Mouse (Mus musculus) liver, embryonic 13.5 days (tissue): ENCODE data around the gene Mark2. TPM values are rescaled to one million over a fixed set of nuclear protein-coding genes. Genes with fewer than 3 reads are reported as not detected.
"Not testable (repeated sequence)": the region's sequence is repeated elsewhere in the genome, so short reads cannot be mapped to it uniquely, and the experiment has no call there.

ENCODE experiments used
- ATAC-seq: fragments of 200-750 bp; cut with Nextera tagmentation; 2 replicates; pipeline ENCODE4 v1.8.0; 2017; ENCODE audit warnings: low read depth, mild to moderate bottlenecking, moderate number of reproducible peaks, moderate library complexity
- DNase-seq: peaks from one replicate; pipeline ENCODE4 v3.0.0; 2022
- H3K27ac ChIP-seq: fragments of 300-500 bp; sonication (generic); 2 replicates; pipeline ENCODE4 v1.5.1; 2015; ENCODE audit warnings: moderate library complexity, mild to moderate bottlenecking, inconsistent platforms
- H3K27me3 ChIP-seq: fragments of 300-500 bp; sonication (generic); 2 replicates; pipeline ENCODE4 v1.6.1; 2015; ENCODE audit warnings: mild to moderate bottlenecking, inconsistent platforms
- H3K36me3 ChIP-seq: fragments of 300-500 bp; sonication (generic); 2 replicates; pipeline ENCODE4 v1.6.1; 2015; ENCODE audit warnings: mild to moderate bottlenecking, inconsistent platforms
- H3K4me1 ChIP-seq: fragments of 300-500 bp; sonication (generic); replicated peaks from 2 replicates; pipeline ENCODE4 v1.6.1; 2015; ENCODE audit warnings: inconsistent platforms
- H3K4me2 ChIP-seq: fragments of 300-500 bp; sonication (generic); 2 replicates; pipeline ENCODE4 v1.6.1; 2015; ENCODE audit warnings: inconsistent platforms, mild to moderate bottlenecking, moderate library complexity
- H3K4me3 ChIP-seq: fragments of 300-500 bp; sonication (generic); replicated peaks from 2 replicates; pipeline ENCODE4 v1.5.1; 2015; ENCODE audit warnings: mild to moderate bottlenecking, inconsistent platforms
- H3K9ac ChIP-seq: fragments of 300-500 bp; sonication (generic); 2 replicates; pipeline ENCODE4 v1.6.1; 2015; ENCODE audit warnings: mild to moderate bottlenecking, inconsistent platforms
- H3K9me3 ChIP-seq: fragments of 300-500 bp; sonication (generic); replicated peaks from 2 replicates; pipeline ENCODE4 v1.6.1; 2016; ENCODE audit warnings: inconsistent platforms
- WGBS: fragments of 180-500 bp; shearing (Covaris S2); methylation state at CpG from one replicate; pipeline ENCODE4 v1.1.7; 2015; ENCODE audit not compliant: insufficient replicate concordance; 5-methylcytosine and 5-hydroxymethylcytosine counted together
- polyA plus RNA-seq: library from polyadenylated mRNA; unstranded; fragments of >200 nt; fragmentation: Nextera tagmentation; extraction: Ambion mirVana; gene quantifications from 2 replicates; pipeline ENCODE4 v1.2.1, GENCODE M21; 2015

Mark2 gene
- polyA plus RNA-seq = 17.7 and 21.0 TPM in 2 replicates

GRCm38 (mm10) chr19:7341512-7342397 is at the start of gene Mark2:
TSS of gene Mark2 (minus strand) at chr19:7341860.
- Histone ChIP-seq H3K36me3 (peaks cover 4% of the 10 kb centered on the region), H3K27me3 (no peaks in the 10 kb centered on the region), H3K27ac (peak within 1 kb of the TSS; percentile 93), H3K4me1 (peaks cover 49% of the 10 kb centered on the region), H3K9me3 (no peaks in the 10 kb centered on the region), H3K9ac (peak within 1 kb of the TSS; percentile 98), H3K4me3 (peak within 1 kb of the TSS; percentile 94), H3K4me2 (peak within 1 kb of the TSS; percentile 95)
- ATAC-seq (peak; percentile 86), DNase-seq (peak; percentile 98)
- 1% methylated on average over 63 of the region's 63 CpGs for WGBS

- ATAC-seq (no peak), DNase-seq (no peak)
- 56% methylated on average over 6 of the region's 6 CpGs for WGBS
- no peak overlapping the region for H3K4me3 ChIP-seq
- H3K9me3 ChIP-seq = no peaks in the 10 kb centered on the region
- no peaks in the 10 kb centered on the region for H3K36me3 ChIP-seq
- H3K9ac ChIP-seq = no peak overlapping the region
- no peak overlapping the region for H3K4me2 ChIP-seq
- no peak overlapping the region for H3K27ac ChIP-seq
- peaks cover 3% of the 10 kb centered on the region for H3K4me1 ChIP-seq
- no peaks in the 10 kb centered on the region for H3K27me3 ChIP-seq
Measured at GRCm38 (mm10) chr19:7388488-7388887, 46.8 kb upstream of the Mark2 start.

GRCm38 (mm10) chr19:7386042-7386441 is 44.4 kb upstream of the Mark2 start:
- H3K4me2 ChIP-seq = no peak overlapping the region
- no peak overlapping the region for H3K4me3 ChIP-seq
- DNase-seq = no peak
- H3K9me3 ChIP-seq = no peaks in the 10 kb centered on the region
- peaks cover 24% of the 10 kb centered on the region for H3K4me1 ChIP-seq
- no peak for ATAC-seq
- no peak overlapping the region for H3K27ac ChIP-seq
- H3K9ac ChIP-seq = no peak overlapping the region
- no peaks in the 10 kb centered on the region for H3K27me3 ChIP-seq
- 68% methylated on average over 2 of the region's 2 CpGs for WGBS
- H3K36me3 ChIP-seq = no peaks in the 10 kb centered on the region

- peak within 1 kb of the TSS; percentile 99 for H3K4me2 ChIP-seq
- H3K9me3 ChIP-seq = no peaks in the 10 kb centered on the region
- H3K27me3 ChIP-seq = no peaks in the 10 kb centered on the region
- WGBS = 3% methylated on average over 52 of the region's 52 CpGs
- peak; percentile 96 for DNase-seq
- peak within 1 kb of the TSS; percentile 72 for H3K27ac ChIP-seq
- peak within 1 kb of the TSS; percentile 89 for H3K9ac ChIP-seq
- H3K36me3 ChIP-seq = no peaks in the 10 kb centered on the region
- H3K4me1 ChIP-seq = peaks cover 38% of the 10 kb centered on the region
- ATAC-seq = peak; percentile 99
- peak within 1 kb of the TSS; percentile 87 for H3K4me3 ChIP-seq
Measured at GRCm38 (mm10) chr19:7382903-7383865, 41.5 kb upstream of the Mark2 start, which contains the start of gene Spindoc. TSS of gene Spindoc (minus strand) at chr19:7382994.

GRCm38 (mm10) chr19:7382248-7382902 is 40.7 kb upstream of the Mark2 start:
- H3K9ac ChIP-seq = peak overlapping the region; percentile 89
- no peaks in the 10 kb centered on the region for H3K27me3 ChIP-seq
- peak overlapping the region; percentile 99 for H3K4me2 ChIP-seq
- H3K9me3 ChIP-seq = no peaks in the 10 kb centered on the region
- peak overlapping the region; percentile 87 for H3K4me3 ChIP-seq
- H3K36me3 ChIP-seq = no peaks in the 10 kb centered on the region
- peak; percentile 36 for ATAC-seq
- WGBS = under 1% methylated on average over 60 of the region's 60 CpGs
- peaks cover 41% of the 10 kb centered on the region for H3K4me1 ChIP-seq
- peak; percentile 36 for DNase-seq
- H3K27ac ChIP-seq = peak overlapping the region; percentile 72

GRCm38 (mm10) chr19:7381906-7382247 is 40.2 kb upstream of the Mark2 start:
- WGBS = 14% methylated on average over 8 of the region's 8 CpGs
- H3K4me3 ChIP-seq = peak overlapping the region; percentile 87
- peaks cover 41% of the 10 kb centered on the region for H3K4me1 ChIP-seq
- no peaks in the 10 kb centered on the region for H3K27me3 ChIP-seq
- peak overlapping the region; percentile 89 for H3K9ac ChIP-seq
- no peak for ATAC-seq
- H3K27ac ChIP-seq = no peak overlapping the region
- no peak for DNase-seq
- no peaks in the 10 kb centered on the region for H3K9me3 ChIP-seq
- H3K36me3 ChIP-seq = no peaks in the 10 kb centered on the region
- H3K4me2 ChIP-seq = peak overlapping the region; percentile 99

GRCm38 (mm10) chr19:7377639-7378038 is 36.0 kb upstream of the Mark2 start:
- H3K27ac ChIP-seq = no peak overlapping the region

GRCm38 (mm10) chr19:7374491-7374890 is 32.8 kb upstream of the Mark2 start:
- Histone ChIP-seq H3K27ac (no peak overlapping the region), H3K9me3 (no peaks in the 10 kb centered on the region), H3K4me3 (no peak overlapping the region), H3K36me3 (peaks cover 43% of the 10 kb centered on the region), H3K27me3 (no peaks in the 10 kb centered on the region), H3K4me2 (no peak overlapping the region), H3K9ac (no peak overlapping the region), H3K4me1 (peaks cover 4% of the 10 kb centered on the region)
- ATAC-seq = no peak
- WGBS = 82% methylated on average over 8 of the region's 8 CpGs
- DNase-seq = no peak

More at GRCm38 (mm10) chr19:7377639-7378038, 36.0 kb upstream of the Mark2 start:
- WGBS = 37% methylated on average over 2 of the region's 2 CpGs
- peaks cover 32% of the 10 kb centered on the region for H3K4me1 ChIP-seq
- H3K9ac ChIP-seq = no peak overlapping the region
- H3K4me2 ChIP-seq = no peak overlapping the region
- H3K4me3 ChIP-seq = no peak overlapping the region
- H3K36me3 ChIP-seq = peaks cover 22% of the 10 kb centered on the region
- DNase-seq (no peak), ATAC-seq (no peak)
- H3K9me3 ChIP-seq = no peaks in the 10 kb centered on the region
- H3K27me3 ChIP-seq = no peaks in the 10 kb centered on the region

- not testable (repeated sequence) for DNase-seq, H3K9me3 ChIP-seq, H3K27me3 ChIP-seq, H3K4me3 ChIP-seq, H3K4me2 ChIP-seq, H3K27ac ChIP-seq, H3K9ac ChIP-seq, H3K4me1 ChIP-seq, ATAC-seq
- peaks cover 44% of the 10 kb centered on the region for H3K36me3 ChIP-seq
- WGBS = 69% methylated on average over 4 of the region's 4 CpGs
Measured at GRCm38 (mm10) chr19:7369469-7369868, 27.8 kb upstream of the Mark2 start.

GRCm38 (mm10) chr19:7353636-7354035 is 12.0 kb upstream of the Mark2 start:
- Histone ChIP-seq H3K27ac (no peak overlapping the region), H3K36me3 (no peaks in the 10 kb centered on the region), H3K9me3 (no peaks in the 10 kb centered on the region), H3K9ac (no peak overlapping the region), H3K4me1 (0 out of 2 replicates have a peak, but pooled peaks cover 4% of the 10 kb centered on the region), H3K27me3 (no peaks in the 10 kb centered on the region), H3K4me3 (no peak overlapping the region), H3K4me2 (no peak overlapping the region)
- no peak for DNase-seq
- no peak for ATAC-seq
- WGBS = 56% methylated on average over 6 of the region's 6 CpGs
